Mouse (Mus musculus) heart, embryonic 13.5 days (tissue): ENCODE measurements around the gene Asb4. TPM values are rescaled to one million over a fixed set of nuclear protein-coding genes. Genes with fewer than 3 reads are reported as not detected.

Source experiments
- ATAC-seq: fragments of 200-750 bp; cut with Nextera tagmentation; 2 replicates; pipeline ENCODE4 v1.8.0; 2017; ENCODE audit warnings: moderate TSS enrichment; ENCODE audit not compliant: insufficient number of reproducible peaks, low FRiP score, low TSS enrichment; ENCODE audit errors: extremely low read depth
- H3K27ac ChIP-seq: fragments of 300-500 bp; sonication (generic); replicated peaks from 2 replicates; pipeline ENCODE4 v1.5.1; 2015; ENCODE audit warnings: moderate library complexity, mild to moderate bottlenecking, inconsistent platforms
- H3K27me3 ChIP-seq: fragments of 300-500 bp; sonication (generic); replicated peaks from 2 replicates; pipeline ENCODE4 v1.6.1; 2015; ENCODE audit warnings: mild to moderate bottlenecking, inconsistent platforms
- H3K36me3 ChIP-seq: fragments of 300-500 bp; sonication (generic); 2 replicates; pipeline ENCODE4 v1.6.1; 2015; ENCODE audit warnings: mild to moderate bottlenecking, inconsistent platforms
- H3K4me1 ChIP-seq: fragments of 300-500 bp; sonication (generic); 2 replicates; pipeline ENCODE4 v1.6.1; 2015; ENCODE audit warnings: inconsistent platforms
- H3K4me2 ChIP-seq: fragments of 300-500 bp; sonication (generic); 2 replicates; pipeline ENCODE4 v1.6.1; 2015; ENCODE audit warnings: inconsistent platforms, mild to moderate bottlenecking, moderate library complexity
- H3K4me3 ChIP-seq: fragments of 300-500 bp; sonication (generic); 2 replicates; pipeline ENCODE4 v1.5.1; 2015; ENCODE audit warnings: moderate library complexity, mild to moderate bottlenecking, inconsistent platforms
- H3K9ac ChIP-seq: fragments of 300-500 bp; sonication (generic); 2 replicates; pipeline ENCODE4 v1.6.1; 2015; ENCODE audit warnings: inconsistent platforms, mild to moderate bottlenecking, moderate library complexity
- H3K9me3 ChIP-seq: fragments of 300-500 bp; sonication (generic); 2 replicates; pipeline ENCODE4 v1.6.1; 2016; ENCODE audit warnings: inconsistent platforms
- WGBS: fragments of 180-500 bp; shearing (Covaris S2); methylation state at CpG from one replicate; pipeline ENCODE4 v1.1.7; 2015; ENCODE audit warnings: mixed read lengths; 5-methylcytosine and 5-hydroxymethylcytosine counted together
- polyA plus RNA-seq: library from polyadenylated mRNA; unstranded; fragments of >200 nt; fragmentation: Nextera tagmentation; extraction: Ambion mirVana; gene quantifications from 2 replicates; pipeline ENCODE4 v1.2.1, GENCODE M21; 2015

Gene Asb4
- polyA plus RNA-seq, 1 experiment from 2014 or later = 31.4 TPM

- H3K4me3 ChIP-seq = no peak overlapping the region
- WGBS = 81% methylated on average over 2 of the region's 2 CpGs
- no peaks in the 10 kb centered on the region for H3K9me3 ChIP-seq
- ATAC-seq = no peak
- no peak overlapping the region for H3K27ac ChIP-seq
- no peaks in the 10 kb centered on the region for H3K4me1 ChIP-seq
- no peak overlapping the region for H3K4me2 ChIP-seq
- H3K9ac ChIP-seq = no peak overlapping the region
- peaks cover 36% of the 10 kb centered on the region for H3K36me3 ChIP-seq
- no peaks in the 10 kb centered on the region for H3K27me3 ChIP-seq
Observed at GRCm38 (mm10) chr6:5427033-5427432, 43.8 kb downstream of the Asb4 start.

GRCm38 (mm10) chr6:5429562-5429961 is 46.4 kb downstream of the Asb4 start:
- Histone ChIP-seq H3K9me3 (no peaks in the 10 kb centered on the region), H3K27ac (no peak overlapping the region), H3K4me1 (no peaks in the 10 kb centered on the region), H3K4me2 (no peak overlapping the region), H3K36me3 (peaks cover 26% of the 10 kb centered on the region), H3K27me3 (no peaks in the 10 kb centered on the region), H3K9ac (no peak overlapping the region), H3K4me3 (no peak overlapping the region)
- 91% methylated on average over 4 of the region's 4 CpGs for WGBS
- no peak for ATAC-seq

- Histone ChIP-seq H3K27me3 (no peaks in the 10 kb centered on the region), H3K4me1 (no peaks in the 10 kb centered on the region), H3K9me3 (no peaks in the 10 kb centered on the region), H3K36me3 (peaks cover 26% of the 10 kb centered on the region), H3K4me3 (no peak overlapping the region), H3K27ac (no peak overlapping the region), H3K4me2 (no peak overlapping the region), H3K9ac (no peak overlapping the region)
- ATAC-seq = no peak
- WGBS = 97% methylated on average over 4 of the region's 4 CpGs
Observed at GRCm38 (mm10) chr6:5429982-5430550, 46.9 kb downstream of the Asb4 start.

- H3K27ac ChIP-seq = no peak overlapping the region
- peaks cover 26% of the 10 kb centered on the region for H3K36me3 ChIP-seq
- no peaks in the 10 kb centered on the region for H3K9me3 ChIP-seq
- H3K9ac ChIP-seq = no peak overlapping the region
- 83% methylated on average over 2 of the region's 2 CpGs for WGBS
- no peak overlapping the region for H3K4me3 ChIP-seq
- ATAC-seq = no peak
- H3K27me3 ChIP-seq = no peaks in the 10 kb centered on the region
- no peak overlapping the region for H3K4me2 ChIP-seq
- no peaks in the 10 kb centered on the region for H3K4me1 ChIP-seq
Observed at GRCm38 (mm10) chr6:5433887-5434286, 50.7 kb downstream of the Asb4 start.

- H3K27me3 ChIP-seq = no peaks in the 10 kb centered on the region
- no peak overlapping the region for H3K4me2 ChIP-seq
- 53% methylated on average over 4 of the region's 4 CpGs for WGBS
Observed at GRCm38 (mm10) chr6:5437757-5438156, 54.6 kb downstream of the Asb4 start.

GRCm38 (mm10) chr6:5441221-5441620 is 58.0 kb downstream of the Asb4 start:
- Histone ChIP-seq H3K9ac (no peak overlapping the region), H3K4me3 (no peak overlapping the region), H3K27me3 (no peaks in the 10 kb centered on the region), H3K36me3 (no peaks in the 10 kb centered on the region), H3K4me1 (peaks cover 38% of the 10 kb centered on the region), H3K9me3 (no peaks in the 10 kb centered on the region), H3K27ac (no peak overlapping the region), H3K4me2 (no peak overlapping the region)
- 84% methylated on average over 6 of the region's 6 CpGs for WGBS
- no peak for ATAC-seq

More at GRCm38 (mm10) chr6:5437757-5438156, 54.6 kb downstream of the Asb4 start:
- Histone ChIP-seq H3K4me3 (no peak overlapping the region), H3K36me3 (0 out of 2 replicates have a peak, but pooled peaks cover 5% of the 10 kb centered on the region), H3K9ac (no peak overlapping the region), H3K27ac (no peak overlapping the region), H3K4me1 (peaks cover 18% of the 10 kb centered on the region), H3K9me3 (no peaks in the 10 kb centered on the region)
- no peak for ATAC-seq

- H3K36me3 ChIP-seq = no peaks in the 10 kb centered on the region
- peak overlapping the region; percentile 65 for H3K4me2 ChIP-seq
- peak overlapping the region; percentile 64 for H3K9ac ChIP-seq
- ATAC-seq = peak; percentile 79
- H3K27ac ChIP-seq = peak overlapping the region; percentile 86
- WGBS = 1% methylated on average over 14 of the region's 14 CpGs
- peak overlapping the region; percentile 32 for H3K4me3 ChIP-seq
- H3K27me3 ChIP-seq = no peaks in the 10 kb centered on the region
- no peaks in the 10 kb centered on the region for H3K9me3 ChIP-seq
- H3K4me1 ChIP-seq = peaks cover 38% of the 10 kb centered on the region
Observed at GRCm38 (mm10) chr6:5442316-5443085, 59.3 kb downstream of the Asb4 start.

- peak; percentile 34; the same call in 1 of the 2 replicates for ATAC-seq
- H3K9ac ChIP-seq = peak overlapping the region; percentile 64
- H3K4me1 ChIP-seq = peaks cover 41% of the 10 kb centered on the region
- H3K9me3 ChIP-seq = no peaks in the 10 kb centered on the region
- H3K27ac ChIP-seq = peak overlapping the region; percentile 86
- no peaks in the 10 kb centered on the region for H3K27me3 ChIP-seq
- 14% methylated on average over 13 of the region's 13 CpGs for WGBS
- H3K4me2 ChIP-seq = peak overlapping the region; percentile 65
- H3K4me3 ChIP-seq = peak overlapping the region; percentile 32
- no peaks in the 10 kb centered on the region for H3K36me3 ChIP-seq
Observed at GRCm38 (mm10) chr6:5443104-5443863, 60.1 kb downstream of the Asb4 start.

GRCm38 (mm10) chr6:5444331-5444898 is 61.2 kb downstream of the Asb4 start:
- no peak overlapping the region for H3K4me2 ChIP-seq
- no peak for ATAC-seq
- WGBS = 85% methylated on average over 5 of the region's 5 CpGs
- H3K4me3 ChIP-seq = no peak overlapping the region
- no peak overlapping the region for H3K9ac ChIP-seq
- H3K27ac ChIP-seq = no peak overlapping the region
- H3K36me3 ChIP-seq = no peaks in the 10 kb centered on the region
- no peaks in the 10 kb centered on the region for H3K27me3 ChIP-seq
- peaks cover 42% of the 10 kb centered on the region for H3K4me1 ChIP-seq
- no peaks in the 10 kb centered on the region for H3K9me3 ChIP-seq

- Histone ChIP-seq H3K4me2 (no peak overlapping the region), H3K9ac (no peak overlapping the region), H3K9me3 (no peaks in the 10 kb centered on the region), H3K27me3 (no peaks in the 10 kb centered on the region), H3K36me3 (no peaks in the 10 kb centered on the region), H3K4me1 (peaks cover 32% of the 10 kb centered on the region), H3K4me3 (no peak overlapping the region), H3K27ac (no peak overlapping the region)
- ATAC-seq = no peak
- WGBS = 83% methylated on average over 4 of the region's 4 CpGs
Observed at GRCm38 (mm10) chr6:5447013-5447412, 63.8 kb downstream of the Asb4 start.

GRCm38 (mm10) chr6:5447546-5447945 is 64.4 kb downstream of the Asb4 start:
- 71% methylated on average over 6 of the region's 6 CpGs for WGBS
- Histone ChIP-seq H3K9me3 (no peaks in the 10 kb centered on the region), H3K36me3 (no peaks in the 10 kb centered on the region), H3K27ac (no peak overlapping the region), H3K4me2 (no peak overlapping the region), H3K4me3 (no peak overlapping the region), H3K4me1 (peaks cover 27% of the 10 kb centered on the region), H3K9ac (no peak overlapping the region), H3K27me3 (no peaks in the 10 kb centered on the region)
- no peak for ATAC-seq
